Mouse (Mus musculus): ENCODE results near the gene Tmem212.

Gene Tmem212

DNA sequence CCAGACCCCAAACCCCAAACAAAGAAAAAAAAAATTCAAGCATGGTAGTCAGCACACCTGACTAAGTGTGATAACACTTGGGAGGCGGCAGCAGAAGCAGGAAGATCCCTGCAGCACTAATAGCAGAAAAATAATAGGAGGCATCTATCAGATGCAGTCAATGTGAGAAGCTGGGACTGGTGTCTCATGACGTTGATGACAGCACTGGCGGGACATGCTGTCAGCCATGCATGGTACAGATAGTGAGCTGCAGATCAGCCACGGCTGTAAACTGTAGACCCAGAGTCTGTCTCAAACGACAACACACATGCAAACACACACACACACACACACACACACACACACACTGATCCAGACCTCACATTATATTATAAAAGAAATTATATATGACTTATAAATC lies 52.9 kb downstream of the Tmem212 start:
- DNase-seq (ENCODE audit: low spot score) = no peak

DNA sequence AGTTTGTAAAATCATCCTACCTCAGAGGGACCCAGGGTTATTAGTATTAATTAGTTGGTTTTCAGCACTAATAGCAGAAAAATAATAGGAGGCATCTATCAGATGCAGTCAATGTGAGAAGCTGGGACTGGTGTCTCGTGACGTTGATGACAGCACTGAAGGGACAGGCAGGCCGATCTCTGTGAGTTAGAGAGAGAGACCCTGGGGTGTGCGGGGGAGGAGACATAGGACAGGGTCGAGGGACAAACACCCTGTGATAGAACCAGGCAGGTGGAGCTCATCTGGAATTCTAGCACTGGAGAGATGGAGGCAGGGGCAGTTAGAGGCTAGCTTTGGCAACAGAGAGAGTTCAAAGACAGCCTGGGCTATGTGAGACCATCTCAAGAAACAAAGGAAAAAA lies 53.3 kb downstream of the Tmem212 start:
- no peak for DNase-seq (ENCODE audit: low spot score)

DNA sequence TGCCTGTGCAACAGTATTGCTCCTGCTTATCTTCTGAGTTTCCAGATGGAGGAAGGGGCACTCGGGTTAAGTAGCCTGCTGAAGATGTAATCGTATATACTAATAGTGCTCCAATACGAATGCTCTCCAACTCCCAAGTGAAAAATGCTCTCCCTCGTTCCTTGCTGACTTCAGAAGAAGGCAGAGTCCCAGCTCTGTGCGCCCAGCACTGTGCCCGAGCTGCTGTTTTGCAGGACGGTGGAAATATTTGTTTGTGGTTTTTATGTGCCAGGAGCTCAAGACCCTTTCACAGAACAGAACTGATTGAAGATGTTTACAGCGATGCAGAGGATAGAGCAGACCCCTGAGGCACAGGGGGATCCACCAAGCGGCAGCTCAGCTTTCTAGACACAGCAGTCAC lies 55.9 kb downstream of the Tmem212 start:
- DNase-seq (ENCODE audit: low spot score) = no peak

DNA sequence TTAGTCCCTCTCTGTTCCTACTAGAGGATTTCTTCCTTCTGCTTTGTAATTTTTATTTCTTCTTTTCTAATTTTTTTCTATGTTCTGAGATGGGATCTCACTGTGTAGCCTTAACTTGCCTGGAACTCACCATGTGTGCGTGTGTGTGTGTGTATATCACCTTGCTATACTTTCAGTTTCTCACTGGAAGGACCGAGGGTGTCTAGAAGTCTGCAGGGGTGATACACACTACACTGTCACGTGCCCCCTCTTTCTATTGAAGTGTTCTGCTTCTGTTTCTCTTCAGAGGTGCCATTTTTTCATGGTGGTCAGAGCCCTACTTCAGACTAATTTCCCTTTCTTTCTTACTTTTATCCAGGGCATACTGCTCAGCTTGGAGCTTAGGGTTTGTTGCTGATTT lies 56.4 kb downstream of the Tmem212 start:
- DNase-seq (ENCODE audit: low spot score) = no peak

DNA sequence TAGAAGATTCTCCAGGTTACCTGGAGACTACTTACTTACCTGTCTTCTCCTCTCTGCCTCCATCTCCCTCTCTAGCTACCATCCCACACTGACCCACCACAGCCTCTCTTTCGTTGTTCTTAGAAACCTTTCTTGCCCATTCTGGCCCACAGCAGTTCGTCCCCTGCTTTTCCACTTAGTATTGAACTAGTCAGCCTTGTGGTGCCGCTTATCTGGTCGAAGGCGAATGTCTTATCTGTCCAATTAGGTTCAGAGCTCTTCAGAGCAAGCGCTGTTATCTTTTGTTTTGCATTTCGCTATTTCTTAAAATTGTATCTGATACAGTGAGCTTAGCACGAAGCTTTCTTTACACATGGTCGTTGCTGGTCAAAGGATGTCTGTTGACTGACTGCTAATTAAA lies 56.9 kb downstream of the Tmem212 start:
- DNase-seq (ENCODE audit: low spot score) = no peak

DNA sequence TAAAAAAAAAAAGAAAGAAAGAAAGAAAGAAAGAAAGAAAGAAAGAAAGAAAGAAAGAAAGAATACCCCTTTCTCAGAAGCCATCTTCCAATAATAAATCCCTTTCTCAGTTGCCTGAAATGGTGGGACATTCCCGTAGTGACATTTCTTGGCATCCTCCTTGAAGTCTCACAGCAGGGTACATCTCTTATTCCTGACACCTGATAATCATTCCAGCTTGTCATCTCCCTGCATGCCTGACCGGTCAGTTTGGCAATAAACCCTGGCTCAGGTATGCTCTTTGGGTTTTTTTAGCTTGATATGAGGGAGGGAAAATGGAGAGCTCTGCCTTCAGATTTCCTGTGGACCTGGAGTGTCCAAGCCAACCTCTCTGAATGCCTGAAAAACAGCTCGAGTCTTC lies 59.9 kb downstream of the Tmem212 start:
- no peak for DNase-seq (ENCODE audit: low spot score)

DNA sequence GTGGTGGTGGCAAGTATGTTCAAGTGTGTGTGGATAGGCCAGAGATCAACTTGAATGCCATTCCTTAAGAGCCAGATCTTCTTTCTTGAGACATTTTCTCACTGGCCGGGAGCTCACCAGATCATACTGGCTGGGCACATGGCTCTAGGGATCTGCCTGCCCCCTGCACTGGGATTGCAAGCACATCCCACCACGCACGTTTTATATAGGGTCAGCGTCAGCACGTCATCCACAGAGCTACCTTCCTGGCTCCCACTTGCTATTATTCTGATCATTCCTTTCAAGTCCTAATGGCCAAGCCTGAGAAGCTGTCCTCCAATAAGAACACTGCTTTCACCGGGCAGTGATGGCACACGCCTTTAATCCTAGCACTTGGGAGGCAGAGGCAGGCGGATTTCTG lies 60.4 kb downstream of the Tmem212 start:
- no peak for DNase-seq (ENCODE audit: low spot score)

DNA sequence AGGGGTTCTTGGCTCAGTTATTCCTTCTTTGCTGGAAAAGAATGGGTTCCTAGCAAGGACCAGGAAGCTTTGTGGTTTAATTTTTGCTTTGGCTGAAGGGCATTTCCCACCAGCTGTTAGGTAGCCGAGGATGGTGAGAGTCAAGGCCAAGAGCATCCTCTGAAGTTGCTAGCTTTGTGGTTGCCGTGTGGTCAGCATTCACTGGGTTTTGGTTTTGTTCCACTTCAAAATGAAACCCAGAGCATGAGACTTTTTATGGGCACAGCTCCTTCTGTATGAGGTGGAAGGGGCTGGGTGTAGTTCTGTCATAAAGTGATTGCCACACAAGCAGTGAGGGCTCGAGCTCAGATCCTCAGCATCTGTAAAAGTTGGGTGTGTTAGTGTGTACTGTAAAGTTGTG lies 67.4 kb downstream of the Tmem212 start:
- no peak for DNase-seq (ENCODE audit: low spot score)

DNA sequence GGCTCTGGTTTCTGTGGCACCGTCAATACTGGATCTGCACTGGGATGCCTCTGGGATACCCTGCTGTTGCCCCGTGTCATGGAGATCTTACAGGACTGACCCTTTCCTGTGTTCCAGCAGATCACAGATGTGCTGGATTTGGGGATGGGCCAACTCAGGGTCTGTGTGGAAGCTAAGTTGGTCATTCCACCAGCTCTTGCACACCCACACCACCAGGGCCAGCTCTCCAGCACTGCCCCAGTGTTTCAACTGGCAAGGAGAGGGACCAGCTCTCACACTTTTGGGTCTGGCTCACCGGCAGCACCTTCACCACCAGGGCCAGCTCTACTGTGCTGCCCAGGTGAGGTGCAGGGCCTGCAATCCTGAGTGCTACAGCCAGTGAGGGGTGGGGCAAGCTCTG lies 68.9 kb downstream of the Tmem212 start:
- DNase-seq (ENCODE audit: low spot score) = no peak

DNA sequence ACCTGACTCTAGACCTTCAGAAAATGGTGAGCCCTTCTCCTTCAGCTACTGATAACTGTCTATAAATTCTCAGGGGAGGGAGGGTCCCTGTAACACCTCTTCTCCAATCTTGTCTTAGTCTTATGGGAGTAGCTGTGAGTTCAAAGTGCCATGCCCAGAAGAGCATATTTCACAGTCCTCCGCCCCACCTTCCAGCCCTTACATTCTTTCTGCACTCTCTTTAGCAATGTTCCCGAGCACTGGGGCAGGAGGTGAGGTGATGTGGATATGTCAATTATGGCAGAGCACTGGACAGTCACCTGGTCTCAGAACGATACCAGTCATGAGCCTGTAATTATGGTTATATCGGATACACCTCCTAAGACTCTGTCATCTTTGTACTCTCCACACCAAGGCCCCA lies 70.2 kb downstream of the Tmem212 start:
- DNase-seq (ENCODE audit: low spot score) = no peak
